Mouse (Mus musculus) hindbrain, embryonic 15.5 days (tissue): ENCODE results near the gene Psd. TPM values are rescaled to one million over a fixed set of nuclear protein-coding genes. Genes with fewer than 3 reads are reported as not detected.

Experiments used
- ATAC-seq: fragments of 200-750 bp; cut with Nextera tagmentation; 2 replicates; pipeline ENCODE4 v1.8.0; 2017; ENCODE audit warnings: low read depth, moderate number of reproducible peaks, moderate TSS enrichment; ENCODE audit not compliant: low FRiP score
- H3K27ac ChIP-seq: fragments of 300-500 bp; sonication (generic); replicated peaks from 2 replicates; pipeline ENCODE4 v1.5.1; 2015; ENCODE audit warnings: mild to moderate bottlenecking, inconsistent platforms
- H3K27me3 ChIP-seq: fragments of 300-500 bp; sonication (generic); 2 replicates; pipeline ENCODE4 v1.6.1; 2015; ENCODE audit warnings: control low read depth, inconsistent platforms
- H3K36me3 ChIP-seq: fragments of 300-500 bp; sonication (generic); 2 replicates; pipeline ENCODE4 v1.6.1; 2015; ENCODE audit warnings: control low read depth, inconsistent platforms
- H3K4me1 ChIP-seq: fragments of 300-500 bp; sonication (generic); replicated peaks from 2 replicates; pipeline ENCODE4 v1.6.1; 2015; ENCODE audit warnings: control low read depth, inconsistent platforms
- H3K4me2 ChIP-seq: fragments of 300-500 bp; sonication (generic); 2 replicates; pipeline ENCODE4 v1.6.1; 2015; ENCODE audit warnings: moderate library complexity, mild to moderate bottlenecking, inconsistent platforms
- H3K4me3 ChIP-seq: fragments of 300-500 bp; sonication (generic); 2 replicates; pipeline ENCODE4 v1.5.1; 2015; ENCODE audit warnings: mild to moderate bottlenecking, inconsistent platforms
- H3K9ac ChIP-seq: fragments of 300-500 bp; sonication (generic); 2 replicates; pipeline ENCODE4 v1.6.1; 2015; ENCODE audit warnings: inconsistent platforms
- H3K9me3 ChIP-seq: fragments of 300-500 bp; sonication (generic); 2 replicates; pipeline ENCODE4 v1.6.1; 2016; ENCODE audit warnings: control low read depth, inconsistent platforms
- WGBS: fragments of 180-500 bp; shearing (Covaris S2); methylation state at CpG from one replicate; pipeline ENCODE4 v1.1.7; 2015; 5-methylcytosine and 5-hydroxymethylcytosine counted together
- polyA plus RNA-seq: library from polyadenylated mRNA; unstranded; fragments of >200 nt; fragmentation: Nextera tagmentation; extraction: Ambion mirVana; gene quantifications from 2 replicates; pipeline ENCODE4 v1.2.1, GENCODE M21; 2015

Psd gene
- polyA plus RNA-seq, 1 experiment from 2014 or later, result 145 TPM

- peaks cover 70% of the 10 kb centered on the region for H3K4me1 ChIP-seq
- ATAC-seq, result no peak
- peak overlapping the region; percentile 79 for H3K27ac ChIP-seq
- no peaks in the 10 kb centered on the region for H3K9me3 ChIP-seq
- peak overlapping the region; percentile 60 for H3K9ac ChIP-seq
- peaks cover 40% of the 10 kb centered on the region for H3K27me3 ChIP-seq
- 23% methylated on average over 15 of the region's 15 CpGs for WGBS
- H3K4me3 ChIP-seq, result peak overlapping the region; percentile 66
- peak overlapping the region; percentile 82 for H3K4me2 ChIP-seq
- peaks cover 17% of the 10 kb centered on the region; the same call in 1 of the 2 replicates for H3K36me3 ChIP-seq
Observed at GRCm38 (mm10) chr19:46316846-46317545, 10.0 kb downstream of the Psd start.

GRCm38 (mm10) chr19:46315752-46316610 is 11.0 kb downstream of the Psd start:
- Histone ChIP-seq H3K27ac (no peak overlapping the region), H3K4me2 (peak overlapping the region; percentile 82), H3K4me1 (peaks cover 60% of the 10 kb centered on the region), H3K9me3 (no peaks in the 10 kb centered on the region), H3K36me3 (peaks cover 23% of the 10 kb centered on the region; the same call in 1 of the 2 replicates), H3K9ac (peak overlapping the region; percentile 60; the same call in 1 of the 2 replicates), H3K4me3 (peak overlapping the region; percentile 66), H3K27me3 (peaks cover 40% of the 10 kb centered on the region)
- no peak for ATAC-seq
- 40% methylated on average over 12 of the region's 12 CpGs for WGBS

GRCm38 (mm10) chr19:46314872-46315742 is 11.8 kb downstream of the Psd start:
- no peak overlapping the region for H3K9ac ChIP-seq
- H3K27ac ChIP-seq, result no peak overlapping the region
- ATAC-seq, result no peak
- no peak overlapping the region for H3K4me3 ChIP-seq
- H3K9me3 ChIP-seq, result no peaks in the 10 kb centered on the region
- H3K36me3 ChIP-seq, result peaks cover 26% of the 10 kb centered on the region; the same call in 1 of the 2 replicates
- 0 out of 2 replicates have a peak overlapping the region, but pooled peaks have one; percentile 82 for H3K4me2 ChIP-seq
- 46% methylated on average over 14 of the region's 14 CpGs for WGBS
- peaks cover 54% of the 10 kb centered on the region for H3K4me1 ChIP-seq
- H3K27me3 ChIP-seq, result peaks cover 37% of the 10 kb centered on the region

GRCm38 (mm10) chr19:46314151-46314601 is 12.8 kb downstream of the Psd start:
- peaks cover 26% of the 10 kb centered on the region; the same call in 1 of the 2 replicates for H3K36me3 ChIP-seq
- WGBS, result 15% methylated on average over 18 of the region's 18 CpGs
- H3K4me1 ChIP-seq, result peaks cover 45% of the 10 kb centered on the region
- no peaks in the 10 kb centered on the region for H3K9me3 ChIP-seq
- no peak for ATAC-seq
- H3K9ac ChIP-seq, result no peak overlapping the region
- no peak overlapping the region for H3K4me3 ChIP-seq
- H3K4me2 ChIP-seq, result no peak overlapping the region
- peaks cover 33% of the 10 kb centered on the region for H3K27me3 ChIP-seq
- no peak overlapping the region for H3K27ac ChIP-seq

GRCm38 (mm10) chr19:46313591-46313990 is 13.4 kb downstream of the Psd start:
- H3K27me3 ChIP-seq, result peaks cover 33% of the 10 kb centered on the region
- H3K4me3 ChIP-seq, result no peak overlapping the region
- H3K4me1 ChIP-seq, result peaks cover 43% of the 10 kb centered on the region
- H3K27ac ChIP-seq, result no peak overlapping the region
- no peak overlapping the region for H3K4me2 ChIP-seq
- H3K36me3 ChIP-seq, result peaks cover 26% of the 10 kb centered on the region; the same call in 1 of the 2 replicates
- H3K9ac ChIP-seq, result no peak overlapping the region
- WGBS, result 67% methylated on average over 6 of the region's 6 CpGs
- H3K9me3 ChIP-seq, result no peaks in the 10 kb centered on the region
- ATAC-seq, result no peak

- Histone ChIP-seq H3K27me3 (peaks cover 34% of the 10 kb centered on the region), H3K4me1 (peaks cover 40% of the 10 kb centered on the region), H3K27ac (no peak overlapping the region), H3K4me2 (no peak overlapping the region), H3K9me3 (no peaks in the 10 kb centered on the region), H3K4me3 (no peak overlapping the region), H3K9ac (no peak overlapping the region), H3K36me3 (peaks cover 26% of the 10 kb centered on the region; the same call in 1 of the 2 replicates)
- no peak for ATAC-seq
- WGBS, result 87% methylated on average over 9 of the region's 9 CpGs
Observed at GRCm38 (mm10) chr19:46313116-46313515, 13.8 kb downstream of the Psd start.

GRCm38 (mm10) chr19:46312566-46312965 is 14.4 kb downstream of the Psd start:
- no peak overlapping the region for H3K4me3 ChIP-seq
- WGBS, result 88% methylated on average over 21 of the region's 21 CpGs
- H3K36me3 ChIP-seq, result peaks cover 26% of the 10 kb centered on the region; the same call in 1 of the 2 replicates
- H3K9ac ChIP-seq, result no peak overlapping the region
- H3K4me2 ChIP-seq, result no peak overlapping the region
- no peak overlapping the region for H3K27ac ChIP-seq
- H3K9me3 ChIP-seq, result no peaks in the 10 kb centered on the region
- H3K27me3 ChIP-seq, result peaks cover 39% of the 10 kb centered on the region
- peaks cover 35% of the 10 kb centered on the region for H3K4me1 ChIP-seq
- ATAC-seq, result no peak

- Histone ChIP-seq H3K9me3 (no peaks in the 10 kb centered on the region), H3K9ac (no peak overlapping the region), H3K4me1 (peaks cover 24% of the 10 kb centered on the region), H3K4me2 (no peak overlapping the region), H3K4me3 (no peak overlapping the region), H3K36me3 (peaks cover 26% of the 10 kb centered on the region; the same call in 1 of the 2 replicates), H3K27ac (no peak overlapping the region), H3K27me3 (peaks cover 43% of the 10 kb centered on the region)
- WGBS, result 86% methylated on average over 9 of the region's 9 CpGs
- no peak for ATAC-seq
Observed at GRCm38 (mm10) chr19:46311341-46311740, 15.6 kb downstream of the Psd start.

GRCm38 (mm10) chr19:46310312-46310865 is 16.6 kb downstream of the Psd start:
- no peak overlapping the region for H3K4me3 ChIP-seq
- no peak for ATAC-seq
- 92% methylated on average over 12 of the region's 12 CpGs for WGBS
- H3K27ac ChIP-seq, result no peak overlapping the region
- H3K9me3 ChIP-seq, result no peaks in the 10 kb centered on the region
- H3K4me2 ChIP-seq, result no peak overlapping the region
- H3K27me3 ChIP-seq, result peaks cover 40% of the 10 kb centered on the region
- no peak overlapping the region for H3K9ac ChIP-seq
- peaks cover 17% of the 10 kb centered on the region for H3K4me1 ChIP-seq
- peaks cover 26% of the 10 kb centered on the region; the same call in 1 of the 2 replicates for H3K36me3 ChIP-seq

- Histone ChIP-seq H3K4me2 (peak overlapping the region; percentile 88; the same call in 1 of the 2 replicates), H3K27me3 (peaks cover 34% of the 10 kb centered on the region)
- 85% methylated on average over 21 of the region's 21 CpGs for WGBS
Observed at GRCm38 (mm10) chr19:46309651-46310305, 17.2 kb downstream of the Psd start.

More at GRCm38 (mm10) chr19:46309651-46310305, 17.2 kb downstream of the Psd start:
- H3K4me3 ChIP-seq, result no peak overlapping the region
- no peaks in the 10 kb centered on the region for H3K9me3 ChIP-seq
- no peak overlapping the region for H3K27ac ChIP-seq
- H3K4me1 ChIP-seq, result peaks cover 21% of the 10 kb centered on the region
- no peak overlapping the region for H3K9ac ChIP-seq
- ATAC-seq, result no peak
- peaks cover 26% of the 10 kb centered on the region; the same call in 1 of the 2 replicates for H3K36me3 ChIP-seq
